Mouse (Mus musculus): ENCODE data around the gene Ubqln4.

Ubqln4 gene

DNA sequence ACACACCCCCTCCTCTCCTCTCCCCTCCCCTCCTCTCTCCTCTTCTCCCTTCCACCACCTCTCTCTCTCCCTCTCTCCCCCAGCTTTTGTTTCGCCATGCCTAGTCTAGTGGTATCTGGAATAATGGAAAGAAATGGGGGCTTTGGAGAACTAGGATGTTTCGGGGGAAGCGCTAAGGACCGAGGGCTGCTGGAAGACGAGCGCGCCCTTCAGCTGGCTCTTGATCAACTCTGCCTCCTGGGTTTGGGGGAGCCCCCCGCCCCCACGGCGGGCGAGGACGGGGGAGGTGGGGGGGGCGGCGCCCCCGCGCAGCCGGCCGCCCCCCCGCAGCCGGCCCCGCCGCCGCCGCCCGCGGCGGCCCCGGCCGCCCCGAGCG, 21.3 kb upstream of the Ubqln4 start, which contains the start of gene Mex3a:
Gene Mex3a (plus strand): TSS at position 97 of the 376 bp plus-strand sequence.
- Histone ChIP-seq H3K36me3 (ENCODE audit: control insufficient read depth, insufficient read depth, low read length, poor library complexity, severe bottlenecking) (no peaks in the 10 kb centered on the region), H3K27me3 (ENCODE audit: control insufficient read depth, insufficient read depth, low read length, poor library complexity, severe bottlenecking) (0 out of 2 replicates have a peak, but pooled peaks cover 2% of the 10 kb centered on the region)
- no peak for DNase-seq (ENCODE audit: low read depth, low spot score)

DNA sequence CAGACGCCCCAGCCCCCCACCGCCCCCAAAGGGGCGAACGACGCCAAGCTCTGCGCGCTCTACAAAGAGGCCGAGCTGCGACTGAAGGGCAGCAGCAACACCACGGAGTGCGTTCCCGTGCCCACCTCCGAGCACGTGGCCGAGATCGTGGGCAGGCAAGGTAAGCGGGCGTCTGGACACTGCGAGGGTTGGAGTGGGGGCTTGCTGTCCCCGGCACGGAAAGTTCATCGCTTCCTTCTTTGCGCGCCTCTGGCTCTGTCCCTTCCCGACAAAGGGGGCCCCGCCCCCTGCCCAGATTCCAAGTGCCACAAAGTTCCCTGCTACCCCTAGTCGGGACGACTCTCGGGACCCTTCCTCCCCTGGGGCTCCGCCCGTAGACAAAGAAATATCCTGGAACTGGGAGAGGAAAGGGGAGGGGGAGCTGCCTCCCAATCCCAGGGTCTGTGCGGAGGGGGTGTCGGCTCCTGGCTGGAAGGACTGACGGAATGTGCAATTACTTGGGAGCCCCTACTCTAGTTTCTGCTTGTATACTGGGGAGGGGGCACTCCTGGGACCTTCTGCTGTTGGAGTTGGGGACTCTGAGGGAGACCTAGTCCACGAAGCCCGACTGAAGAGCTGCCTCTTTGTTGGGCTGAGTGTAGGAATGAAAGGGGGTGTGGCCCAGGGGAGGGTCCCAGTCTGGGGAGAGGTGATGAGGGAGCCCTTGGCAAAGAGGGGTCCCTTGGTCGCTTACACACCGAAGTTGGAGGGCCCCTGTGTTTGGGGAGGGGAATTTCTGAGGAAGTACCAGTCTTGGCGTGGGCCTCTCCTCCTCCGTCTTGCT, 20.7 kb upstream of the Ubqln4 start:
- DNase-seq (ENCODE audit: low read depth, low spot score) = no peak
- Histone ChIP-seq H3K27me3 (ENCODE audit: control insufficient read depth, insufficient read depth, low read length, poor library complexity, severe bottlenecking) (0 out of 2 replicates have a peak, but pooled peaks cover 2% of the 10 kb centered on the region), H3K36me3 (ENCODE audit: control insufficient read depth, insufficient read depth, low read length, poor library complexity, severe bottlenecking) (no peaks in the 10 kb centered on the region)

DNA sequence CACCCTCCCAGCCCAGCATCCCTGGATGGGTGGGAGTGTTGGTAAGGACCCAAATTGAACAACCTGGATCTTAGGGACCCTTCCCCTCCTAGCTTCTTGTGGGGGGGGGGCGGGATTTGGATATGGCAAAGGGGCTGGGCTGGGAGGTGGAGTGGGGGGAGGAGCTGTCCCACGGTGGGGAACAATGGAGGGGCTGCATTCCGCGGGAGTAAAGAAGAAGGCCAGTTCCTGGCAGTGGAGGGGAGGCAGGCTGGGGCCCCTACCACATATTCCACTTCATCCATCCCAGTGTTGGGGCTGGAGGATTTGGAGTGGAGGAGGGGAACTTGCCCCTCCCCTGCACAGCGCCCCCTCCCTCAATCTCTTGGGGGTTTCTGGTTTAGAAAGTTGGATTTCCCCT, 19.9 kb upstream of the Ubqln4 start:
- no peak for DNase-seq (ENCODE audit: low read depth, low spot score)
- no peaks in the 10 kb centered on the region for H3K36me3 ChIP-seq (ENCODE audit: control insufficient read depth, insufficient read depth, low read length, poor library complexity, severe bottlenecking)
- 0 out of 2 replicates have a peak, but pooled peaks cover 2% of the 10 kb centered on the region for H3K27me3 ChIP-seq (ENCODE audit: control insufficient read depth, insufficient read depth, low read length, poor library complexity, severe bottlenecking)

DNA sequence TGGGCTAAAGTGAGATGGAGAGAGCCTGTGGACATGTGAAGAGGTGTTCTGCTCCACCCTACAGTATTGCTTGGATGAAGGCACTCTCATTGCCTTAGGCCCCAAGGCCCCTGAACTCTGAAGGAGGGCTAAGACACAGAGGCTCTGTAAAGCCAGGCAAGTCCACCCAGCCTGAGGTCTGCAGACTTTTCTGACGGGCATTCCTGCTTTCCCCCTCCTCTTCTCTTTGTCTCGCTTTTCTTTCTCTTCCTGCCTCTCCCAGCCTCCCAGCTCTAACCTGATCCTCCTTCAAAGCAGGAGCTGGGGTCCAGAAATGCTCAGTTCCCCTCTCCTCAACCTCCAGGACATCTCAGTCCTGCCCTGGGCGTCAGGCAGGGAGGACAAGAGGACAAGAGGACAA, 18.6 kb upstream of the Ubqln4 start:
- Histone ChIP-seq H3K27me3 (ENCODE audit: control insufficient read depth, insufficient read depth, low read length, poor library complexity, severe bottlenecking) (0 out of 2 replicates have a peak, but pooled peaks cover 2% of the 10 kb centered on the region), H3K36me3 (ENCODE audit: control insufficient read depth, insufficient read depth, low read length, poor library complexity, severe bottlenecking) (no peaks in the 10 kb centered on the region)
- no peak for DNase-seq (ENCODE audit: low read depth, low spot score)

DNA sequence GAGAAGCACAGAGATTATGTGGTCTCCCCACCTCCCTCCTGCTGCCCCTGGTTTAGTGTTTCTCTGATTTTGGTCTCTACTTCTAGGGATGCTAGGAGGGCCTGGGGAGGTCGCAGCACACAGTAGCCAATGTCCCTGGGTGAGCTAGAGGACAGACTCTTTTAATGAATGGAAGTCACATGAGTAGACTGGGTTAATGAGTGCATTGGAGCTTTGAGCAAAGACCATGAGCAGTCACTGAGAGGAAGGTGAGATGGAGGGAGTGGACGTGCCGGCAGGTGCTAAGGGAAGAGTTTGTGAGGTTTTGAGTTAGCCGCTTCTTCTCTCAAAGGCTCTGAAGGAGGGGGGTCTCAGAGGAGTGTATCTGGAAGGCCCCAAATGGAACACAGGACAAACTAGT, 18.0 kb upstream of the Ubqln4 start:
- no peak for DNase-seq (ENCODE audit: low read depth, low spot score)
- H3K36me3 ChIP-seq (ENCODE audit: control insufficient read depth, insufficient read depth, low read length, poor library complexity, severe bottlenecking) = no peaks in the 10 kb centered on the region

DNA sequence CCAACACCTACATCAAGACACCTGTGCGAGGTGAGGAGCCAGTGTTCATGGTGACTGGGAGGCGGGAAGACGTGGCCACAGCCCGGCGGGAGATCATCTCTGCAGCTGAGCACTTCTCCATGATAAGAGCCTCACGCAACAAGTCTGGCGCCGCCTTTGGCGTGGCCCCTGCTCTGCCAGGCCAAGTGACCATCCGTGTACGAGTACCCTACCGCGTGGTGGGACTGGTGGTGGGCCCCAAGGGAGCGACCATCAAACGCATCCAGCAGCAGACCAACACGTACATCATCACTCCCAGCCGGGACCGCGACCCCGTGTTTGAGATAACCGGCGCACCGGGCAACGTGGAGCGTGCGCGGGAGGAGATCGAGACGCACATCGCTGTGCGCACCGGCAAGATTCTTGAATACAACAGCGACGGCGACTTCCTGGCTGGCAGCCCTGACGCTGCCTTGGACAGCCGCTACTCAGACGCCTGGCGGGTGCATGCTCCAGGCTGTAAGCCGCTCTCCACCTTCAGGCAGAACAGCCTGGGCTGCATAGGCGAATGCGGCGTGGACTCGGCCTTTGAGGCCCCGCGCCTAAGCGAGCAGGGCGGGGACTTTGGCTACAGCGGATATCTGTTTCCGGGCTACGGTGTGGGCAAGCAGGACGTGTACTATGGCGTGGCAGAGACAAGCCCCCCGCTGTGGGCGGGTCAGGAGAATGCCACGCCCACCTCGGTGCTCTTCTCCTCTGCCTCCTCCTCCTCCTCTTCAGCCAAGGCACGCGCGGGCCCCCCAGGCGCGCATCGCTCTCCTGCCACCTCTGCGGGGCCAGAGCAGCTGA, 17.2 kb upstream of the Ubqln4 start:
- 0 out of 2 replicates have a peak, but pooled peaks cover 2% of the 10 kb centered on the region for H3K27me3 ChIP-seq (ENCODE audit: control insufficient read depth, insufficient read depth, low read length, poor library complexity, severe bottlenecking)
- DNase-seq (ENCODE audit: low read depth, low spot score) = peak; percentile 43

More for the DNA sequence above, 18.0 kb upstream of the Ubqln4 start:
- H3K27me3 ChIP-seq (ENCODE audit: control insufficient read depth, insufficient read depth, low read length, poor library complexity, severe bottlenecking) = 0 out of 2 replicates have a peak, but pooled peaks cover 2% of the 10 kb centered on the region

DNA sequence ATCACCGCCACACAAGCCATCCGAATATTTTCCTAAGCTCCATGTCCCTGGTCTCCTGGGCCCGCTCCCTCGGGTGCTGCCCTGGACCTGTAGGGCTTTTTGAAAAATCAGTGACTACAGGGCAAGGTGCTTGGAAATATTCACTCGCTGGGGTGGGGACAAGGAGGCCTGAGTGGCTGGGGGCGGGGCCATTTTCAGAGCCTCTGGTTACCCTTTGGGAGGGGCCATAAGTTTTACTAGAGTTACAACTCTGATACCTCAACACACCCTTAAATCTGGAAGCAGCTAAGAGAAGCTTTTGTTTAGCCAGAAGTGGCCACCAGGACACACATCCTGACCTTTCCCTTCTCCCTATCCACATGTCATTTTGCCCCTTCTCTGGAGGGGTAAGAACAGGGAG, 16.4 kb upstream of the Ubqln4 start:
- no peak for DNase-seq (ENCODE audit: low read depth, low spot score)
- H3K36me3 ChIP-seq (ENCODE audit: control insufficient read depth, insufficient read depth, low read length, poor library complexity, severe bottlenecking) = no peaks in the 10 kb centered on the region
- 0 out of 2 replicates have a peak, but pooled peaks cover 1% of the 10 kb centered on the region for H3K27me3 ChIP-seq (ENCODE audit: control insufficient read depth, insufficient read depth, low read length, poor library complexity, severe bottlenecking)

More for the DNA sequence above, 17.2 kb upstream of the Ubqln4 start:
- H3K36me3 ChIP-seq (ENCODE audit: control insufficient read depth, insufficient read depth, low read length, poor library complexity, severe bottlenecking) = no peaks in the 10 kb centered on the region

DNA sequence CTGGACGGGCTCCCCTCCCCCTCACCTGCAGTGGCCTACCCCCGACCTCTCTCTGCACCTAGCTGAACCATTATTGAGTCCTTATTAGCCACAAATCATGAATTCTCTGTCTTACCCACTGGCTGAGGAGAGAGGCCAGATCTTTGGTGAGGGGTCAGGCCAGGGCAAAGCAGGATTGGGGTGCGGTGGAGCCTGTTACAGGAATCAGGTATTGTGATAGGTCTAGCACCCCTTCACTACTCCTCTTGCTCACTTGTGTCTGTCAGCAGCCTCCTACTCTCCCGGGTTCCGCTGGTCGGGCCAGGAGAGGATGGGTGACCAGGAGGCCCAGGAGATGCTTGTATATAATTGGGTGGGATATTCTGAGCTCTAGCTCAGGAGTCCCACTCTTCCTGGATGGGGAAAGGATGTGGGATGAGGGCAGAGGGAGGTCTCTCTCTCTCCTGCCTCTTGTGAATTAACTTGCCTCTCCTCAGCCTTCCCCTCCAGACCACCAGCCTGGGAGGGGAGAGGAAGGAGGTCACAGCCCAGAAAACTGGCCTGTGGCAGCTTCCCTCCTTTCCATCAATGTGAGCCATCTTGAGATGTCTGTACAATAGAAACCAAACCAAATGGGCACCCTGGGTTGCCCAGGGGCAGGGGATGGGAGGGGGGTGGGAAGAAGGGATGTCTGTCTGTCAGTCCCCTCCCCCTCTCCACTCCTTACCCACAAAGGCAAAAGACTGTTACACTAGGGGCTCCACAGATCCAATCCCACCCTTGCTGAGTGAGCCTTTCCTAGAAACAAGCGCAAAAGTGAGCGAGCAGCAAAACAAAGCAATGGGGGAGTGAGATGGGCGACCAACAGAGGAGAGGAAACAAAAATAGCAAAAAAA, 15.1 kb upstream of the Ubqln4 start:
- no peak for DNase-seq (ENCODE audit: low read depth, low spot score)
- Histone ChIP-seq H3K27me3 (ENCODE audit: control insufficient read depth, insufficient read depth, low read length, poor library complexity, severe bottlenecking) (no peaks in the 10 kb centered on the region), H3K36me3 (ENCODE audit: control insufficient read depth, insufficient read depth, low read length, poor library complexity, severe bottlenecking) (no peaks in the 10 kb centered on the region)

DNA sequence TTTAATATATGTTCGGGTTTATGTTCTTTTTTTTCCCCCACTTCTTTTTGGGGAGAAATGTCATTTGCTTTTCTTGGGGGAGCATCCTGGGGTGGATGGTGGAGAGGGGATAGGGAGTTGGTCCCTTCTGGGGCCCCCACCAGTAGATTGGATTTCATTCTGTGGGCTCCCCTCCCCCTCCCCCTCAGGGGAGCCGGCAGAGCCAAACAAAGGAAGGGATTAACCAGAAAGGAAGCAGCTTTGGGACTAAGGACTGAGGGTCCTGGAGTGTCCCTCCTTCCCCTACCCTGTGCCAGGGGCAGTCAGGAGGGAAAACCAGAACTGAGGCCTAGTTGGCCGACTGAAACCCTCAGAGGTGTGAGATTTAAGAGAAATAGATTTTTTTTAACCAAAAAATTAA, 14.2 kb upstream of the Ubqln4 start:
- Histone ChIP-seq H3K36me3 (ENCODE audit: control insufficient read depth, insufficient read depth, low read length, poor library complexity, severe bottlenecking) (no peaks in the 10 kb centered on the region), H3K27me3 (ENCODE audit: control insufficient read depth, insufficient read depth, low read length, poor library complexity, severe bottlenecking) (no peaks in the 10 kb centered on the region)
- DNase-seq (ENCODE audit: low read depth, low spot score) = no peak

DNA sequence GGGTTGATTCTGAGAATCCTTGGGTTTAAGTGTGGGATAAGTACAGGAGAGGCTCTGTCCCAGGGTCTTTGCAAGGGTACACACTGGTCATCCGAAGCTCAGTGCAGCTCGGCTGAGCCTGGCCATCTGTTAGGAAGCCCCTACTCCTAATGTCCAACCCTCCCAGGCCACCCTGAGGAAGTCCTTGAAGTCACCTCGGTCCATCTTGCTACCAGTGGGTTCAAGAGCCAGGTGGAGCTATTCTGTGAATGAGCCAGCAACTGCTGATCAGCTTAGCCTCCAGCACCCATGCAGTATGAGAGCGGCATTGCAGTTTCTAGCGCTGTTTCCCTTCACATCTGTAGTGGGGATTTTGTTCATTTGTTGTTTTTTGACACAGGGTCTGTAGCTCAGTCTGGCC, 13.5 kb upstream of the Ubqln4 start:
- Histone ChIP-seq H3K27me3 (ENCODE audit: control insufficient read depth, insufficient read depth, low read length, poor library complexity, severe bottlenecking) (no peaks in the 10 kb centered on the region), H3K36me3 (ENCODE audit: control insufficient read depth, insufficient read depth, low read length, poor library complexity, severe bottlenecking) (no peaks in the 10 kb centered on the region)
- no peak for DNase-seq (ENCODE audit: low read depth, low spot score)

DNA sequence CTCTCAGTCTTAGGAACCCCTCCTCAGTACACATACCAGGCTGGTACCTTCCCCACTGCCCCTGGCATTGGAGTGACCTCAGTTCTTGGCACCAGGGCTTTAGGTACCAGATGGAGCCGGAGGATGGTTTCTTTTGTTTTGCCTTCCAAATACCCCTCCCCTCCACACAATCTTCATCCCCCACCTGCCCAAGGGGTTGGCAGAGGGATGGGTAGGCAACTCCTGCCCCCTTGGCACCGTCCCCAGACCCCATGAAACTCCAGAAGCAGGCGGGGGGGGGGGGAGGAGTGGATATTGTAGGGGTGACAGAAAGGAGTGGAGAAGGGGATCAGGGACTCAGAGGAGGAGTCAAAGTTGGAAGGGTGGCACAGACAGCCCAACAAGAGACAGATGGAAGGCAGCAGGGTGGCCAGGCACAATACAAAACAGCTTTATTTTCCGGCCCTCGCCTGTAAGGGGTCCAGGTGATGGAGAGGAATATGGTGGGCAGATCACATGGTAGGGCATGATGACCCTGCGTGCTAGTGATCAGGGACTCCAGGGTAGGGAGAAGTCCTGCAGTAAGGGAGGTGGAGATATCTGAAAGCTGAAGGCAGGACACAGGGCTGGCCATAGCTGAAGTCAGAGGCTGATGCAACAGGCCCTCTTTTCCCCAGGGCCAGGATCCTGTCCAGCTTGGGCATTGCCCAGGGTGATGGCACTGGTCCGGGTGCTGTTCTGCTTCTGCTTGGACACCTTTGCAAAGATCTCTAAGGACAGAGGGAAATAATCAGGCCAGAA, 11.7 kb upstream of the Ubqln4 start:
- H3K27me3 ChIP-seq (ENCODE audit: control insufficient read depth, insufficient read depth, low read length, poor library complexity, severe bottlenecking) = no peaks in the 10 kb centered on the region
- H3K36me3 ChIP-seq (ENCODE audit: control insufficient read depth, insufficient read depth, low read length, poor library complexity, severe bottlenecking) = no peaks in the 10 kb centered on the region
- no peak for DNase-seq (ENCODE audit: low read depth, low spot score)

DNA sequence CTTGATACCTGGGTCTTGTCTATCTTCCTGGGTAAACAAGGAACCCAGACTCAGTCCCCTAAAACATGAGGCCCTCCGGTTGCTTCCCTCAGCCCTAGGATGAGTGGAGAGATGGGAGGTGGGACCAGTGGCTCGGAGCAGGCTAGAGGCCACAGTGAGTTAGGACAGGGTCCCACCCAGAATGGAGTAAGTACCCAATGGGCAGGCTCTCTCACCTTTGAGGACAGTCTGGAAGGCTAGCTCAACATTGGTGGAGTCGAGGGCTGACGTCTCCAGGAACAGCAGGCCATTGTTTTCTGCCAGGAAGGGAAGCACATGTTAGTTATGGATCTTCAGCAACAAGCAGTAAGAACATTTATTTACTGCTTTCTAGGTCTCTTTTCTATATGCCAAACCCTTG, 11.1 kb upstream of the Ubqln4 start:
- no peak for DNase-seq (ENCODE audit: low read depth, low spot score)

DNA sequence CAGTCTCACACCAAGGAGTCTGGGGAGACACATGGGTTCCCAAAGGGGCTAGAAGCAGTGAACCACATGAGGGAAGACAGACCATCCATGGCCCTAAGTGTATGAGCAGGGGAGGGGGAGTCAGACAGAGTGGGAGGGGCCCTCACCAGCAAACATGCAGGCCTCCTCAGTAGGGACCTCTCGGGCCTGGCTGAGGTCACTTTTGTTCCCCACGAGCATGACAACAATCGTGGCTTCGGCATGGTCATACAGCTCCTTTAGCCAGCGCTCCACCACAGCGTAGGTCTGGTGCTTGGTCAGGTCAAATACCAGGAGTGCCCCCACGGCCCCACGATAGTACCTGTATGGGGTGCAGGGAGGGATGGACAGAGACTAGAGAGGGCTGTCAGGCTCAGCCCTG, 10.4 kb upstream of the Ubqln4 start:
- Histone ChIP-seq H3K36me3 (ENCODE audit: control insufficient read depth, insufficient read depth, low read length, poor library complexity, severe bottlenecking) (no peaks in the 10 kb centered on the region), H3K27me3 (ENCODE audit: control insufficient read depth, insufficient read depth, low read length, poor library complexity, severe bottlenecking) (no peaks in the 10 kb centered on the region)
- no peak for DNase-seq (ENCODE audit: low read depth, low spot score)

More for the DNA sequence above, 11.1 kb upstream of the Ubqln4 start:
- Histone ChIP-seq H3K27me3 (ENCODE audit: control insufficient read depth, insufficient read depth, low read length, poor library complexity, severe bottlenecking) (no peaks in the 10 kb centered on the region), H3K36me3 (ENCODE audit: control insufficient read depth, insufficient read depth, low read length, poor library complexity, severe bottlenecking) (no peaks in the 10 kb centered on the region)
